Mouse (Mus musculus) midbrain, embryonic 11.5 days (tissue): ENCODE results near the gene Nmnat2. TPM values are rescaled to one million over a fixed set of nuclear protein-coding genes. Genes with fewer than 3 reads are reported as not detected.

Source experiments
- ATAC-seq: fragments of 200-750 bp; cut with Nextera tagmentation; 2 replicates; pipeline ENCODE4 v1.8.0; 2017; ENCODE audit warnings: moderate TSS enrichment, moderate library complexity; ENCODE audit not compliant: low FRiP score
- DNase-seq: peaks from one replicate; pipeline ENCODE4 v3.0.0; 2015; ENCODE audit warnings: low spot score; ENCODE audit errors: missing footprints
- H3K27ac ChIP-seq: fragments of 300-500 bp; sonication (generic); 2 replicates; pipeline ENCODE4 v1.5.1; 2014; ENCODE audit warnings: low read depth, low read length
- H3K27me3 ChIP-seq: fragments of 300-500 bp; sonication (generic); 2 replicates; pipeline ENCODE4 v1.6.1; 2014; ENCODE audit warnings: mild to moderate bottlenecking, low read length, moderate library complexity, mixed read lengths; ENCODE audit not compliant: control insufficient read depth, insufficient read depth
- H3K36me3 ChIP-seq: fragments of 300-500 bp; sonication (generic); 2 replicates; pipeline ENCODE4 v1.6.1; 2014; ENCODE audit warnings: mild to moderate bottlenecking, low read length, moderate library complexity, mixed read lengths; ENCODE audit not compliant: control insufficient read depth, insufficient read depth
- H3K4me1 ChIP-seq: fragments of 300-500 bp; sonication (generic); 2 replicates; pipeline ENCODE4 v1.6.1; 2014; ENCODE audit warnings: low read length; ENCODE audit not compliant: control insufficient read depth, insufficient read depth
- H3K4me2 ChIP-seq: fragments of 300-500 bp; sonication (generic); 2 replicates; pipeline ENCODE4 v1.6.1; 2014; ENCODE audit warnings: mild to moderate bottlenecking, moderate library complexity
- H3K4me3 ChIP-seq: fragments of 300-500 bp; sonication (generic); 2 replicates; pipeline ENCODE4 v1.5.1; 2014; ENCODE audit warnings: low read depth, low read length
- H3K9ac ChIP-seq: fragments of 300-500 bp; sonication (generic); 2 replicates; pipeline ENCODE4 v1.6.1; 2014; ENCODE audit warnings: low read length
- H3K9me3 ChIP-seq: fragments of 300-500 bp; sonication (generic); 2 replicates; pipeline ENCODE4 v1.6.1; 2016; ENCODE audit warnings: low read length; ENCODE audit not compliant: control insufficient read depth
- WGBS: fragments of 180-500 bp; shearing (Covaris S2); extraction: QIAGEN DNeasy Blood & Tissue Kit; methylation state at CpG from one replicate; pipeline ENCODE4 v1.1.7; 2014; 5-methylcytosine and 5-hydroxymethylcytosine counted together
- polyA plus RNA-seq: library from polyadenylated mRNA; unstranded; fragments of >200 nt; fragmentation: Nextera tagmentation; extraction: Ambion mirVana; gene quantifications from 2 replicates; pipeline ENCODE4 v1.2.1, GENCODE M21; 2014

The Nmnat2 gene
- polyA plus RNA-seq, 1 experiment from 2014 or later, result 15.0 TPM

DNA sequence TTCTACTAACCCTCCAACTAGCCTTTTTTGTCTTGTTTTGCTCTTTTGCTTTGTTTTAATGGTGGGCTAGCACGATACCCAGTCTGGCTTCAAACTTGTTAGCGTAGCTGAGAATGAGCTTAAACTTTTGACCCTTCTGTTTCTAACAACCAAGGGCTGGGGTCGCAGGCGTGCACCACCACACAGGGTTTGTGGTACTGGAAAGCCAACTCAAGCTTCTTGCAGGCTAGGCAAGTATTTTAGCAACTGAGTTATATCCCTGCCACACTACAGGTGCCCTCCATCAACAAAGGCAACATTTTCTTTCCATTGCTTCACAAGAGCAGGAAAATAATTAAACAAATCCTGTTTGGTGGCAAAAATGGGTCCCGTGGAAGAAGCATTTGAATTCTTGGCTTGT is 18.6 kb downstream of the Nmnat2 start:
- H3K4me2 ChIP-seq, result no peak overlapping the region
- H3K9ac ChIP-seq, result no peak overlapping the region
- H3K4me3 ChIP-seq, result no peak overlapping the region
- no peaks in the 10 kb centered on the region for H3K9me3 ChIP-seq
- H3K36me3 ChIP-seq, result no peaks in the 10 kb centered on the region
- peaks cover 10% of the 10 kb centered on the region for H3K4me1 ChIP-seq
- DNase-seq, result peak; percentile 88
- WGBS, result 15% methylated on average over 5 of the region's 5 CpGs
- ATAC-seq, result no peak
- no peak overlapping the region for H3K27ac ChIP-seq
- no peaks in the 10 kb centered on the region for H3K27me3 ChIP-seq

DNA sequence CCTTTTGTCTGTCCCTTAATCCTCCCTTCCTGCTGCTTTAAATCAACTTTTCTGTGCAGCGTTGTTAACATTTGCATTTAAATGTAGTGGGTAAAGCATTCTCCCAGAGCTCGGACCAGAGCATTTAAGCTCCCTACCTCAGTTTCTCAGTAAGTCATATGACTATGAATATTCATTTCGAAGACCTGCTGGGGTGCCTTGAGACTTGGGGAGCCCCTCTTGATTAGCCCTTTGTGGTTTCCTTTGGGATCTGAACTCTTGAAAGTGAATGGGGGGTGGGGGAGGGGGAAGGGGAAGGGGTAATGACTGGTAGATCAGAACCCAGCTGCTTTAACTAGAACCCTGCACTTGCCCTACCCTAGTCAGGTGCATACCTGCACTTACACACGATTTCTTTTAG is 19.1 kb downstream of the Nmnat2 start:
- DNase-seq (no peak), ATAC-seq (no peak)
- no peak overlapping the region for H3K9ac ChIP-seq
- no peak overlapping the region for H3K4me3 ChIP-seq
- no peak overlapping the region for H3K4me2 ChIP-seq
- no peaks in the 10 kb centered on the region for H3K9me3 ChIP-seq
- 12% methylated on average over 4 of the region's 4 CpGs for WGBS
- peaks cover 10% of the 10 kb centered on the region for H3K4me1 ChIP-seq
- no peaks in the 10 kb centered on the region for H3K27me3 ChIP-seq
- no peaks in the 10 kb centered on the region for H3K36me3 ChIP-seq
- H3K27ac ChIP-seq, result no peak overlapping the region

DNA sequence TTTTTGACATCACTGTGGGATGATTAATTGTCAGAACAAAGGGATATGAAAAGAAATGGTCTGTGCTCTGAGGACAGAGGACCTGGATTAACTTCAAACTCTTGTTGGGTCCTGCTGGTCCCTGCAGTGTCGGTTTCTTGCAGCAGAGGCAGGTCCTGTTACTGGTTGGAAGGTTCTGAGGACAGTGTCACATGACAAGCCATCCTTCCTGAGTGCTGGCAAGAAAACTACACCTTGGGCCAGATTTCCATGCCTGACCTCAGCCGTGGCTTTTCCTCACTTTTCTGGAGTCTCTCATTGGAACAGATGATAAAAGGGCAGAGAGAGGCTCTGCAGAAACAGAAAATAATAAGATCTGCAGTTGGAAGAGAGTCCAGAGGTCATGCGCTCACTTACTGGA is 20.4 kb downstream of the Nmnat2 start:
- Histone ChIP-seq H3K27me3 (no peaks in the 10 kb centered on the region), H3K27ac (no peak overlapping the region), H3K4me2 (no peak overlapping the region), H3K9ac (no peak overlapping the region), H3K4me1 (peaks cover 10% of the 10 kb centered on the region), H3K9me3 (no peaks in the 10 kb centered on the region), H3K4me3 (no peak overlapping the region), H3K36me3 (no peaks in the 10 kb centered on the region)
- WGBS, result 81% methylated on average over 3 of the region's 3 CpGs
- DNase-seq (no peak), ATAC-seq (no peak)

DNA sequence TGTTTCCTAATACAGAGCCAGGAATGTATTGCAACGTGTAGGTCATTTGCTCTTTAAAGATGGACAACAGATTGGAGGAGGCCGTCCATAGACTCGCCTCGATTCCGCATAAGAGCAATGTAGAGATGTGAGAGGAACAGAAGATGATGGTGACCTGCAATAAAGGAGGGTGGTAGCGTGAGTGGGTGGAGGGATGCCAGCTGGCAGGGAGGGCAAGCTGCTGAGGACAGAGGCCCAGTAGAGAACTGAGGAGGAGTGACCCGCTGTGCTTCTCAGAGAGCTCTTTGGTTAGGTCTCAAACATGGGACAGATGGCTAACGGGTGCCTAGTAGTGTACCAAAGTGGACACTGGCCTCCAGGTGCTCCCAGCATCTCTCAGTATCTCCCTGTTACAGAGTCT is 23.9 kb downstream of the Nmnat2 start:
- no peak overlapping the region for H3K4me3 ChIP-seq
- peaks cover 5% of the 10 kb centered on the region; the same call in 1 of the 2 replicates for H3K4me1 ChIP-seq
- no peak overlapping the region for H3K27ac ChIP-seq
- H3K4me2 ChIP-seq, result no peak overlapping the region
- no peaks in the 10 kb centered on the region for H3K9me3 ChIP-seq
- 94% methylated on average over 8 of the region's 8 CpGs for WGBS
- no peaks in the 10 kb centered on the region for H3K36me3 ChIP-seq
- DNase-seq (no peak), ATAC-seq (no peak)
- no peak overlapping the region for H3K9ac ChIP-seq
- no peaks in the 10 kb centered on the region for H3K27me3 ChIP-seq

DNA sequence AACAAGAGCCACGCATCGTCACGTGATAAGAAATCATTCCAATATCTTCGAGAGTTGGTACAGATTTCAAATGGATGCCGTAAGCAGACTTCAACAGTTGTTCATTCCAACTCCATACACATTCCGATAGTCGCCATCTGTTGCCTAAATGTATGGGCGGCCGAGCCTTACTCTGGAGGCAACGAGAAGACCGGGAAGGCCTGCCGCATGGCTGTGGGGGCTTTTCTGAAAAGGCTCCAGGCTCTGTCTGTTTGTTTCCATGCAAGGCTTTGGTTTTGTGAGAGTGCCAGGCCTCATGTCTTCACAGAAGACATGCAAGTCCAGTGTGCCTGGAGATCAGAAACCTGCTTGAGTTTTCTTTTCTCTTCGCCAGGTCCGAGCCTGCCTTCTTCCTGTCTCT is 28.6 kb downstream of the Nmnat2 start:
- Histone ChIP-seq H3K4me3 (no peak overlapping the region), H3K4me1 (no peaks in the 10 kb centered on the region), H3K27me3 (no peaks in the 10 kb centered on the region), H3K4me2 (no peak overlapping the region), H3K9ac (no peak overlapping the region), H3K36me3 (no peaks in the 10 kb centered on the region), H3K27ac (no peak overlapping the region), H3K9me3 (no peaks in the 10 kb centered on the region)
- no peak for DNase-seq
- WGBS, result 92% methylated on average over 14 of the region's 14 CpGs
- no peak for ATAC-seq

DNA sequence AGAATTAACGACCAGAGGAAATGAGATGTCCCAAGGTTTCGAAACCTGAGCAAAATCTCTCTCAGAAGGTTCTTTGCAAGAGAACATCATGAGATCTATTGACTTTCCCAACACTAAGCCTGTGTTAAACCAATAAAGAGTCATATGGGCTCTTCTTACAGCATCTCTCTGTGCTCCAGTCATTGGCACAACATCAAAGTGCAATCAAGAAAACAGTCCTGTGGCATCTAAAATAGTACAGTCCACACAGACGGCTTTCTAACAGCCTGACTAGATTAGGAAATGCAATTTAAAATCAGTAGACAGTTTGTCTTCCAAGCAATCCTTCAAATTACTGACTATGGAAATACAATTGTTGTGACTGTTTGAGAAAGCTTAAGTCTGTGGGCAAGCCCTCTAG is 32.2 kb downstream of the Nmnat2 start:
- no peak overlapping the region for H3K4me2 ChIP-seq
- DNase-seq, result peak; percentile 31
- H3K27ac ChIP-seq, result no peak overlapping the region
- no peak for ATAC-seq
- no peaks in the 10 kb centered on the region for H3K4me1 ChIP-seq
- no peak overlapping the region for H3K9ac ChIP-seq
- 85% methylated on average over 3 of the region's 3 CpGs for WGBS
- no peak overlapping the region for H3K4me3 ChIP-seq
- H3K36me3 ChIP-seq, result no peaks in the 10 kb centered on the region
- H3K27me3 ChIP-seq, result no peaks in the 10 kb centered on the region
- no peaks in the 10 kb centered on the region for H3K9me3 ChIP-seq

DNA sequence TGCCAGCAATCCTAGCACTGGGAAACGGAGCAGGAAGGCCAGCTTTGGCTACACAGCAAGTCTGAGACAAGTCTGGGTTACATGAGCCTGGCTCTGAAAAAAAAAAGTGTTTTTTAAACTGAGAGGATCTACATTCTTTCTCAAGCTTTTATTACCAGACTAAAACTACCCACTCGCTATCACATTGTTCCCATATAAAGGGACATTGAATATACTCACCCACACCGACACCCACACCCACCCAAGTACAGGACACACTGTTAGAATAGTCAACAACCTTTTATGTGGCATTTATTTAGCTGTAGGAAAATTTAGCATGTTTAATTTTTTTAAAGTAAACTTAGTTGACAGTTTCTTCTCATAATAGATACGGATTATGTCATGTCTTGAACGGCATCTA is 35.3 kb downstream of the Nmnat2 start:
- ATAC-seq (no peak), DNase-seq (peak; percentile 72)
- WGBS, result 90% methylated on average over 5 of the region's 5 CpGs
- Histone ChIP-seq H3K4me3 (no peak overlapping the region), H3K4me1 (no peaks in the 10 kb centered on the region), H3K4me2 (no peak overlapping the region), H3K27ac (no peak overlapping the region), H3K9me3 (no peaks in the 10 kb centered on the region), H3K9ac (no peak overlapping the region), H3K27me3 (no peaks in the 10 kb centered on the region), H3K36me3 (no peaks in the 10 kb centered on the region)

DNA sequence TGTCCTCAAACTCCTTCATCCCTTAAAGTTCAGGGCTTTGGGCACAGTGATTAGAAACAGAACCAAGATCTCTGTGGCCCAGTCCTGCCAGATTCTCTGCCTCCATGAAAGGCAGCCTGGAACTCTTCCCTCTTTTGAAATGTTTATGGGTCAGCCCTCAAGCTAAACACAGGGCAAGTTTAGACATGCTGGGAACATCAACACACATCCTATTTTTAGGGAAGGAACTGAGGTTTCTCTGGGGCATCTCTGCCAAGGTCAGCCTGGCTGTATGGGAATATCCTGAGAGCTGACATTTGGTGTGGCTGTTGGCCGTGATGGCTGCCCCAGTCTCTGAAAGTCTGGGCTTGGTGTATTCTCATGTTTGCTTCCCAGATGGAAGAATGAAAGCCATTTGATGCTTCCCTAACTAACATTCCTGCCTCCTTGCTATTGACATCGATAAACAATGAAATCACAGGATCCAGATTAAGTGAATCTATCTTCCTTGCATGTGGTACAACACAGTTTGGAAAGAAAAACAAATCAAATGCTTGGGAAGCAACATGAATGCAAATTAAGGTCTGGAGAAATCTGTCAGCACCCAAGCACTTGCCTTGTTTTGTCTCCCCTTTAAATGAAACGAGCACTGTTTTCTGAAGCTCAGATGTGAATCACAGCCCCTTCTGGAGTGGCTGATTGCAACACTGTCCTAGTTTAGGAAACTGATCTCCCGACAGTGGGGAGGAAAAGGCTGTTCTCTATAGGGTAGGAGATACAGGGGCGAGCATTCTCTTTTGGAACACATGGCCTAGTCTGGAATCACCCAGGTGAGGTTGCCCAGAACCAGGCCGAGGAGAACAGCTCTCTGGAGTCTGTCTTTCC is 37.7 kb downstream of the Nmnat2 start:
- no peaks in the 10 kb centered on the region for H3K4me1 ChIP-seq

DNA sequence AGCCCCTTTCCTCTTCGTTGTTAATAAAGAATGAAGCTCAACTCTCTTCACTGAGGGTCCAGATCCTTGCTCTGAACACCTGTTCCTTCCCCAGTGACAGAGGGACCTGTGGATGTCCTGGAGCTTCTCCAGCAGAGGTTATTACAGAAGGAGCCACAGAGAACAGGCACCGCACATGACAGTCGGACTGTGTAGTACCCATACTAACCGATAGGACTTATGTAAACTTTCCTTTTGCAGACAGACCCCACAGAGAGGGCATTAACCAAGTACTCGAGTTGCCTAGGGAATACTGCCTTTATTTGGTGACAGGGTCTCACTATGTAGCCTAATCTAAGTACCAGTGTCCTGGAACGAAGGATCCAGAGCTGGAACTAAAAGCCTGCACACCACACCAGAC is 39.0 kb downstream of the Nmnat2 start:
- no peak for ATAC-seq
- Histone ChIP-seq H3K4me1 (no peaks in the 10 kb centered on the region), H3K9ac (no peak overlapping the region), H3K4me2 (no peak overlapping the region), H3K27ac (no peak overlapping the region), H3K4me3 (no peak overlapping the region), H3K9me3 (no peaks in the 10 kb centered on the region), H3K27me3 (no peaks in the 10 kb centered on the region), H3K36me3 (no peaks in the 10 kb centered on the region)
- DNase-seq, result peak; percentile 62
- WGBS, result 84% methylated on average over 6 of the region's 6 CpGs

More for the DNA sequence above, 37.7 kb downstream of the Nmnat2 start:
- Histone ChIP-seq H3K4me2 (no peak overlapping the region), H3K4me3 (no peak overlapping the region), H3K36me3 (no peaks in the 10 kb centered on the region), H3K9me3 (no peaks in the 10 kb centered on the region), H3K27me3 (no peaks in the 10 kb centered on the region), H3K27ac (no peak overlapping the region), H3K9ac (no peak overlapping the region)
- no peak for ATAC-seq
- WGBS, result 74% methylated on average over 6 of the region's 6 CpGs
- DNase-seq, result peak; percentile 72
